ENCODE assay signal across 13 mouse cellular contexts in genomic region chr11:119939711-119940106, GRCm38 (mm10). TPM values are rescaled to one million over a fixed set of nuclear protein-coding genes. Genes with fewer than 3 reads are reported as not detected.
DNase-seq lines count a peak whose midpoint lies in the region; ATAC-seq lines count a peak whose summit lies in the region.
"Had no signal": no experiment of that assay in that cellular context is flagged by ENCODE, and none has a peak within 500 bp of the region (broad histone marks: within the 10 kb centered on the region; RNA-seq: fewer than 3 reads in every experiment).

No protein-coding gene starts in this region.

- H3K9me3 ChIP-seq in forebrain, embryonic 12.5 days, result no peaks in the 10 kb centered on the region
- no peaks in the 10 kb centered on the region for H3K9me3 ChIP-seq in forebrain, embryonic 10.5 days
- H3K9me3 ChIP-seq in kidney, embryonic 16.5 days (ENCODE audit: low read length), result no peaks in the 10 kb centered on the region
- no peaks in the 10 kb centered on the region for H3K9me3 ChIP-seq in embryonic facial prominence, embryonic 14.5 days (ENCODE audit: control insufficient read depth, low read length)
- H3K9me3 ChIP-seq in liver, embryonic 11.5 days (ENCODE audit: control insufficient read depth, low read length), result no peaks in the 10 kb centered on the region
- H3K9me3 ChIP-seq: heart, embryonic 10.5 days had no signal

- no peak for DNase-seq in forebrain, embryonic 10.5 days (ENCODE audit: extremely low spot score, low spot score)
- DNase-seq in kidney, postnatal 14 days, result no peak
- DNase-seq in embryonic facial prominence, embryonic 14.5 days (ENCODE audit: low spot score), result no peak
- DNase-seq in liver, embryonic 11.5 days (ENCODE audit: low spot score), result no peak
- DNase-seq in c-Kit-positive CD71-positive TER-119-positive erythroid progenitor cells, embryonic 14.5 days (ENCODE audit: low spot score), result no peak
- no peak for DNase-seq in thymus, adult 18-20 months
- DNase-seq: adrenal gland, postnatal 10 days; lung, postnatal 36 days; thymus, postnatal 25 days had no signal

- H3K36me3 ChIP-seq in forebrain, embryonic 12.5 days (replicated peaks), result no peaks in the 10 kb centered on the region
- H3K36me3 ChIP-seq in forebrain, embryonic 10.5 days (replicated peaks), result no peaks in the 10 kb centered on the region
- no peaks in the 10 kb centered on the region for H3K36me3 ChIP-seq in kidney, embryonic 16.5 days (ENCODE audit: insufficient read depth, low read length)
- no peaks in the 10 kb centered on the region for H3K36me3 ChIP-seq in embryonic facial prominence, embryonic 14.5 days (ENCODE audit: control insufficient read depth, insufficient read depth, low read length)
- H3K36me3 ChIP-seq in liver, embryonic 11.5 days (ENCODE audit: control insufficient read depth, insufficient read depth, low read length), result no peaks in the 10 kb centered on the region
- H3K36me3 ChIP-seq: heart, embryonic 10.5 days had no signal

- H3K27me3 ChIP-seq in forebrain, embryonic 12.5 days, result peaks cover 16% of the 10 kb centered on the region
- H3K27me3 ChIP-seq in forebrain, embryonic 10.5 days (ENCODE audit: poor library complexity, severe bottlenecking), result peaks cover 55% of the 10 kb centered on the region
- no peaks in the 10 kb centered on the region for H3K27me3 ChIP-seq in kidney, embryonic 16.5 days (ENCODE audit: insufficient read depth, low read length)
- H3K27me3 ChIP-seq in embryonic facial prominence, embryonic 14.5 days (replicated peaks; ENCODE audit: control insufficient read depth, insufficient read depth, low read length), result no peaks in the 10 kb centered on the region
- H3K27me3 ChIP-seq in liver, embryonic 11.5 days (replicated peaks; ENCODE audit: control insufficient read depth, insufficient read depth, low read length), result peaks cover 4% of the 10 kb centered on the region; the same call in 1 of the 2 replicates

- H3K4me1 ChIP-seq in forebrain, embryonic 12.5 days, result peaks cover 72% of the 10 kb centered on the region
- peaks cover 91% of the 10 kb centered on the region for H3K4me1 ChIP-seq in forebrain, embryonic 10.5 days
- H3K4me1 ChIP-seq in kidney, embryonic 16.5 days (ENCODE audit: insufficient read depth, low read length), result peaks cover 70% of the 10 kb centered on the region
- H3K4me1 ChIP-seq in embryonic facial prominence, embryonic 14.5 days (ENCODE audit: control insufficient read depth, insufficient read depth, low read length), result peaks cover 51% of the 10 kb centered on the region
- H3K4me1 ChIP-seq in liver, embryonic 11.5 days (replicated peaks; ENCODE audit: control insufficient read depth, insufficient read depth, low read length), result peaks cover 44% of the 10 kb centered on the region

- H3K27ac ChIP-seq in forebrain, embryonic 12.5 days, result 0 out of 2 replicates have a peak overlapping the region, but pooled peaks have one; percentile 13
- H3K27ac ChIP-seq in forebrain, embryonic 10.5 days, result no peak overlapping the region
- H3K27ac ChIP-seq in kidney, embryonic 16.5 days (ENCODE audit: low read length), result peak overlapping the region; percentile 83
- H3K27ac ChIP-seq in embryonic facial prominence, embryonic 14.5 days (replicated peaks; ENCODE audit: low read depth, low read length), result no peak overlapping the region
- H3K27ac ChIP-seq in liver, embryonic 11.5 days (ENCODE audit: low read depth, low read length), result peak overlapping the region; percentile 1; the same call in 1 of the 2 replicates

- no peak overlapping the region for H3K4me3 ChIP-seq in forebrain, embryonic 12.5 days (replicated peaks)
- H3K4me3 ChIP-seq in forebrain, embryonic 10.5 days, result no peak overlapping the region
- no peak overlapping the region for H3K4me3 ChIP-seq in kidney, embryonic 16.5 days (ENCODE audit: low read length)
- H3K4me3 ChIP-seq in embryonic facial prominence, embryonic 14.5 days (ENCODE audit: low read depth, low read length), result no peak overlapping the region
- H3K4me3 ChIP-seq in liver, embryonic 11.5 days (ENCODE audit: low read depth, low read length), result no peak overlapping the region
- H3K4me3 ChIP-seq: erythroblast, embryonic 14.5 days; heart, embryonic 10.5 days had no signal

- 0 out of 2 replicates have a peak overlapping the region, but pooled peaks have one; percentile 17 for H3K9ac ChIP-seq in forebrain, embryonic 12.5 days
- peak overlapping the region; percentile 40; the same call in 1 of the 2 replicates for H3K9ac ChIP-seq in kidney, embryonic 16.5 days (replicated peaks; ENCODE audit: low read length)
- H3K9ac ChIP-seq in embryonic facial prominence, embryonic 14.5 days (ENCODE audit: low read depth, low read length), result peak overlapping the region; percentile 15; the same call in 1 of the 2 replicates
- H3K9ac ChIP-seq in liver, embryonic 11.5 days (ENCODE audit: low read depth, low read length), result no peak overlapping the region

- no peak for ATAC-seq in forebrain, embryonic 12.5 days (ENCODE audit: low FRiP score)
- ATAC-seq in kidney, embryonic 16.5 days (ENCODE audit: low FRiP score, low TSS enrichment), result no peak
- ATAC-seq in embryonic facial prominence, embryonic 14.5 days (ENCODE audit: low read depth), result no peak
- ATAC-seq in liver, embryonic 11.5 days (replicated peaks; ENCODE audit: low FRiP score), result no peak

- H3K4me2 ChIP-seq in forebrain, embryonic 12.5 days, result 0 out of 2 replicates have a peak overlapping the region, but pooled peaks have one; percentile 6
- H3K4me2 ChIP-seq in kidney, embryonic 16.5 days (replicated peaks; ENCODE audit: low read depth, low read length), result peak overlapping the region; percentile 26; the same call in 1 of the 2 replicates
- H3K4me2 ChIP-seq in embryonic facial prominence, embryonic 14.5 days (ENCODE audit: low read depth, low read length), result no peak overlapping the region
- no peak overlapping the region for H3K4me2 ChIP-seq in liver, embryonic 11.5 days

- WGBS in forebrain, embryonic 12.5 days, result 73% methylated on average over 4 of the region's 4 CpGs
- WGBS in forebrain, embryonic 10.5 days, result 71% methylated on average over 4 of the region's 4 CpGs
- WGBS in kidney, embryonic 16.5 days, result 55% methylated on average over 4 of the region's 4 CpGs
- WGBS in embryonic facial prominence, embryonic 14.5 days, result 48% methylated on average over 4 of the region's 4 CpGs
- WGBS in liver, embryonic 11.5 days, result 59% methylated on average over 4 of the region's 4 CpGs

RNA-seq across cellular contexts. Expression of gene Baiap2, which starts 2.9 kb away (rescaled TPM):
- 11.2 and 12.0 TPM in 2 replicates for polyA plus RNA-seq in forebrain, embryonic 12.5 days (2016; fragmentation: Nextera tagmentation; extraction: Ambion mirVana)
- 9.6 and 11.1 TPM in 2 replicates for polyA plus RNA-seq in forebrain, embryonic 10.5 days (2016; fragmentation: Nextera tagmentation; extraction: Ambion mirVana)
- 22.8 and 25.3 TPM in 2 replicates for polyA plus RNA-seq in kidney, embryonic 16.5 days (2015; fragmentation: Nextera tagmentation; extraction: Ambion mirVana)
- polyA plus RNA-seq in embryonic facial prominence, embryonic 14.5 days (2014; fragmentation: Nextera tagmentation; extraction: Ambion mirVana), result 22.1 and 26.5 TPM in 2 replicates
- 9.7 and 10.2 TPM in 2 replicates for polyA plus RNA-seq in liver, embryonic 11.5 days (2014; fragmentation: Nextera tagmentation; extraction: Ambion mirVana)

RNA-seq across cellular contexts. Expression of gene Chmp6, which starts 26.5 kb away (rescaled TPM):
- 100 TPM in 2 replicates for polyA plus RNA-seq in forebrain, embryonic 12.5 days (2016; fragmentation: Nextera tagmentation; extraction: Ambion mirVana)
- polyA plus RNA-seq in forebrain, embryonic 10.5 days (2016; fragmentation: Nextera tagmentation; extraction: Ambion mirVana), result 114 and 124 TPM in 2 replicates
- polyA plus RNA-seq in kidney, embryonic 16.5 days (2015; fragmentation: Nextera tagmentation; extraction: Ambion mirVana), result 110 and 114 TPM in 2 replicates
- polyA plus RNA-seq in embryonic facial prominence, embryonic 14.5 days (2014; fragmentation: Nextera tagmentation; extraction: Ambion mirVana), result 77.9 and 89.3 TPM in 2 replicates
- polyA plus RNA-seq in liver, embryonic 11.5 days (2014; fragmentation: Nextera tagmentation; extraction: Ambion mirVana), result 70.1 and 77.2 TPM in 2 replicates

Comparison
In these comparisons a context has a peak if more than half of its experiments do, and no peak if none do; other contexts are left out.
1. H3K27ac ChIP-seq: peak in forebrain, embryonic 12.5 days (single experiment), kidney, embryonic 16.5 days (single experiment) and liver, embryonic 11.5 days (single experiment); none in forebrain, embryonic 10.5 days (single experiment) and embryonic facial prominence, embryonic 14.5 days (single experiment).
2. H3K4me2 ChIP-seq: peak in forebrain, embryonic 12.5 days (single experiment) and kidney, embryonic 16.5 days (single experiment); none in embryonic facial prominence, embryonic 14.5 days (single experiment) and liver, embryonic 11.5 days (single experiment).